Mouse (Mus musculus): Measurements from ENCODE around the gene Cd209f.
"Not testable (repeated sequence)": the region's sequence is repeated elsewhere in the genome, so short reads cannot be mapped to it uniquely, and the experiment has no call there.

DNA sequence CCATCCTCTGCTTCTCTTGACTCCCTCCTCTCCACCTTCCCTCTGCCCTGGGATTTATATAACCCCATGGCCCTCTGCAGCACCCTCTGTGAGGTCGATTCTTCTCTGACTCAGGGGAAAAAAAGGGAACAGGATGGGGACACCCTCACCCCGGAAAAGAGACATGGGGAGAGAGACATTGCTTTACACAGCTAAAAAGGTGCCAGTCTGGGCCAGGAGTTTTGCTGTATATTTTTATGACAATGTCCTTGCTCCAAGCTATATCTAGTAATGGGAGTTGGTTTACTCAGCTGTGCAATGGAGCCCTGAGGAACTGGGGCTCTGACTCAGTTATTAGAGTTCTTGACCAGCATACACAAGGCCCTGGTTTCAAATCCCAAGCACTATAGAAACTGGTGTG is at the start of gene Cd209f:
- TF ChIP-seq CTCF (conservative IDR thresholded peaks at IDR 0.05; ENCODE audit: low read length); NANOG (IDR thresholded peaks at IDR 0.05; ENCODE audit: borderline replicate concordance, low read length): not testable (repeated sequence)

All from E14TG2a.4 (cell line).